Mouse (Mus musculus): ENCODE measurements around the gene Olfr898.

Olfr898 gene

GRCm38 (mm10) chr9:38348111-38348510, at the start of gene Olfr898:
Gene Olfr898 (plus strand): TSS chr9:38348411.
- DNase-seq (ENCODE audit: extremely low spot score, low spot score), result no peak

- no peak for DNase-seq (ENCODE audit: extremely low spot score, low spot score)
These were observed 19.5 kb upstream of the Olfr898 start, which contains the start of gene Olfr25 for GRCm38 (mm10) chr9:38328760-38329159. Gene Olfr25 (plus strand): TSS chr9:38329060.

GRCm38 (mm10) chr9:38366596-38366995, 18.4 kb downstream of the Olfr898 start, which contains the start of gene Olfr250:
Gene Olfr250 (plus strand): TSS chr9:38366896.
- DNase-seq (ENCODE audit: extremely low spot score, low spot score), result no peak

- DNase-seq (ENCODE audit: extremely low spot score, low spot score), result no peak
These were observed 28.6 kb downstream of the Olfr898 start, which contains the start of gene Olfr251 for GRCm38 (mm10) chr9:38376786-38377185. Gene Olfr251 (plus strand): TSS chr9:38377086.

GRCm38 (mm10) chr9:38401398-38401797, 53.2 kb downstream of the Olfr898 start, which contains the start of gene Olfr147:
Gene Olfr147 (plus strand): TSS chr9:38401698.
- no peak for DNase-seq (ENCODE audit: extremely low spot score, low spot score)

Data from neural tube, embryonic 10.5 days (tissue).